Mouse (Mus musculus): Measurements from ENCODE around the gene Olfr1417.
"Not testable (repeated sequence)": the region's sequence is repeated elsewhere in the genome, so short reads cannot be mapped to it uniquely, and the experiment has no call there.

Gene Olfr1417

DNA sequence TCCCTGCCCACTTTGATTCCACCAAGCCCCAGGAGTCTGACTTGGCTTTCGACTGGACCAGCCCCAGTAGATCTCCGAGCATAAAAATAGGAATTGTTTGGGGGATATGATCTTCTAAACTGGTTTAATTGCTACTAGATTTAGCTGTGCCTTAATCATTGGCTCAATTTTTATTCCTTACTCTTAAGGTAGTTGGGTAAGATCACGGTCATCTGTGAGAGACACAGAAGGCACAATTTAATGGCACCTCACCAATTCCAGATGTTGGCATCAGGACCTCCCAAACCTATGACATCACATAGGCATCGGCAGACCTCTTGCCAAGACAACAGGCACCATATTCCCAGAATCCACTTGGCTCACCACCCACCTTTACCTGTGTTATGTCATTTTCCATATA is at the start of gene Olfr1417:
Olfr1417 (minus strand) TSS at position 101 of the 400 bp plus-strand sequence.
- no peak for DNase-seq

- DNase-seq, result no peak
Measured at GRCm38 (mm10) chr19:11886265-11886664, 47.2 kb upstream of the Olfr1417 start, which contains the start of gene Olfr1420. Gene Olfr1420 (plus strand): TSS chr19:11886565.

- not testable (repeated sequence) for DNase-seq
Measured at GRCm38 (mm10) chr19:11878404-11878803, 39.4 kb upstream of the Olfr1417 start.

GRCm38 (mm10) chr19:11875006-11875405 is 36.0 kb upstream of the Olfr1417 start, which contains the start of gene Olfr1419:
Gene Olfr1419 (minus strand): TSS chr19:11875106.
- no peak for DNase-seq

- no peak for DNase-seq
Measured at GRCm38 (mm10) chr19:11867837-11868236, 28.8 kb upstream of the Olfr1417 start.

DNA sequence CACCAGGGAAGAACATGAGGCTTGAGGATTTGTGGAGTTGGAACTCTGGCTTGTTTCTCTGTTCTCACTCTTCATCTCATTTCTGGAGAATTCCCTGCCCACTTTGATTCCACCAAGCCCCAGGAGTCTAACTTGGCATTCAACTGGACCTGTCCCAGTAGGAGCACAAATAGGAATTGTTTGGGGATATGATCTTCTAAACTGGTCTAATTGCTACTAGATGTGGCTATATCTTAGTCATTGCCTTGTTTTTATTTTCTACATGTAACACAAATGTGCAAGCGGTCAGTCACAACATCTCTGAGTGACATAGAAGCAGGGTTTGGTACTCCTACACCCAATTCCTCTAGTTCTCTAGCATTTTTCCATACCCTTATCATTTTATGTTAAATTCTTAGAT is 21.9 kb upstream of the Olfr1417 start, which contains the start of gene Olfr1418:
Olfr1418 (minus strand) TSS at position 101 of the 400 bp plus-strand sequence.
- DNase-seq, result no peak

DNA sequence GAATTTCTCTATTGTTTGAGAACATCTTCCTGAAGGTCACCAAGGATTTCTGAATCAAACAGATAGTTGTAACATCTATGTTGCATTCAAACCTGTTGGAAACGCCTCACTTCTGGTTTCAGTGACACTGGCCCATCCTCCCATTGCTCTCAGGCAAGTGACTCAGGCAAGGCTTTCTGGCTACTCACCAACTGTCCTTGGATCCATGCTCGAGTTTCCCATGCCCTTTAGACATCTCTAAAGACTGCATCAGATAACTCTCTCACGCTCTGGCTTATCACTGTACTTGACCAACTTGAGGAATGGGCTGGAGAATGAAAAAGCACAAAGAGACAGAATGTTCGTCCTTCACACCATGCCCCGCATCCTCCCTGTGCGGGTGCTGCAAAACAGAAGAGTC is 17.5 kb upstream of the Olfr1417 start:
- DNase-seq, result no peak

- DNase-seq, result no peak
Measured at GRCm38 (mm10) chr19:11854821-11855220, 15.8 kb upstream of the Olfr1417 start.

DNA sequence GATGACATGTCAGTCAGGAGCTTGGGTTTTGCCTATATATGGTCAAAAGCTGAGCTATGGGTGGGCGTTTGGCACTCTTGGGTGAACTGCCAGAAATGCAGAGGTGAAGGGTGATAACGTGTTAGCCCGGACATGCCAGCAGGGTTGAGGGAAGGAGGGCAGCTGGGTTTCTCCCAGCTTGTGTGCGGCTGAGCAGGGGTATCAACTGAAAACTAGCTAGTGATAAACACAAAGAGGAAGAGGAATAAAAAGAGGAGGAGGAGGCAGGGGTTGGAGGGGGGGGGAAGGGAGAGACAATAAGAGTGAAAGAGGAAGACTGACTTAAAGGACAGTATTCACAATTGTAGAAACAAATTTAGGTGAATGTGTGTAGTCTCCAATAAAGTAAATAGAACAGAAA is 13.6 kb upstream of the Olfr1417 start:
- no peak for DNase-seq

DNA sequence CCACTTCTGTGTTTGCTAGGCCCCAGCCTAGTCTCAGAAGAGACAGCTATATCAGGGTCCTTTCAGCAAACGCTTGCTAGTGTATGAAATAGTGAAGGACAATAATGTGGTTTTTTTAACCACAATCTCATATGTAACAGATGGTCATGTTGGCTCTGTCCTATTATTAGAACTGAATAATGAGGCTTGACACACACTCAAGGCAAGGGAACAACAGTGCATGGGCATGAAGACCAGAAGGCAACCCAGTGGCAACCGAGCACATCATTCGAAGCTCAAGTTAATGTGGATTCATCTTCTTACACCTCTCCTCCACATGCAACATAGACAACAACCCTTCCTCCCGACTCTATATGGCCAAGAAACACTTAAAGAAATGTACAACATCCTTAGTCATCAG is 7.3 kb upstream of the Olfr1417 start:
- DNase-seq, result no peak

DNA sequence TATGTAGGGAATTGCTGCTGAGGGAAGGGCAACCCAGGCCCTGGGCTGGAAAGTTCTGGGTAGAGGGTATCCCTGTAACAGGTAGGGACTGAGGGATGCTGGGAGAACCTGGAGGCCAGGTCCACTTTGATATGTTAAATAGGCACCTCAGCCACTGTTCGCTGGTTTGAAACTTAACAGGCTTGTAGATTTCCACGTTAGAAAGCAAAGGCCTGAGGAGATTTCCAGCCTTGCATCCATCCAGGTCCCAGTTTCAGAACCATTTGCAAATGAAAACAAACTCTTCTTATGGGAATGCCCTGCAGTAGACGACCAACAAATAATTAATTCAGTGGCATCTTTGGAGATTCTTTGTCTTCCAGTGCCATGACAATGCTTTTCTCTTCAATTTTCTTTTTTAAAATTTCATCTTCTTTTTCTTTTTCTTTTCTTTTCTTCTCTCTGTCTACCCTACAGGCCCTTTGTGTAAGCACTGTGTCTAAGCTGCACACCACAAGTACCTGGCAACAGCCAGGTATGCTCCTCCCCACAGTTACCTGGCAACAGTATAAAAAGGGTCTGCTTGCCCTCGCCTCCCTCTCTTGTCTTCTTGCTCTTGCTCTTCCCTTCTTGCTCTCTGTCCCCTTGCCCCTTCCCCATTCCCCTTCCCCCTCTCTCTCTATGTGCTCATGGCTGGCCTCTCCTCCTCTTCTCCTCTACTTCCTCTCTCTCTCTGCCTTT is 15.5 kb downstream of the Olfr1417 start:
- DNase-seq, result no peak

DNA sequence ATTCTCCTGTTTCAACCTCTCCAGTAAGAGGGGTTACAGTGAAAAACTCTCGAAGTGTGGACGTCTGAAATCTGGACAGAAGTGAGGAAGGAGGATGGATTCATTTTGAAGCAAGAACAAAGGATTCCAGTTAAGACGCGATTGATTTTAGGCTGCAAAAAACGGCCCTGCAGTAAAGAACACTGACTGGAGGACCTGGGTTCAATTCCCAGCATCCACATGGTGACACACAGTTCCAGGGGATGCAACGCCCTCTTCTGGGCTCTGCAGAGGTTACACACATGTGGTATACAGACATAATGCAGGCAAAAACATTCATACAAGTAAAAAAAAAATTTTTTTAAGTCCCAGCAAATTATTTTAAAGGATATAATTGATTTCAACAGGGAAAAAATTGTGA is 18.8 kb downstream of the Olfr1417 start:
- DNase-seq, result peak; percentile 23 to 54

DNA sequence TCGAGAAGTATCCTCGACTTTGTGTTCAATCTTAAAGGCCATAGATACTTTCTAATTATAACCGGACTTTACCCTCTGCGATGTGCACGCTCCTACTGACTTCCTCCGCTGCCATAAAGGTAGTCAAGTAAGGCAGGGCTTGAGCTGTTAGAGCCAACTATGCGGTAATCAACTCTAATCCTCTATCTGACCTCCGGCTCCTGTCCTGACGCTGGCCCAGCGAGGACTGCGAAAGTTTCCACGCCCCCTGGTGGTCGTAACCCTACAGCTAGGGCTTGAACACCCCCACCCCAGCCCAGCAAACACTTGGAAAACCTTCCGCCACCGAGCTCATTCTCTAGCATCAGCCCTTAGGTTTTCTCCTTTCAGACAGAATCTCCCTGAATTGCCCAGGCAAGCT is 19.2 kb downstream of the Olfr1417 start:
- DNase-seq, result peak; percentile 95

DNA sequence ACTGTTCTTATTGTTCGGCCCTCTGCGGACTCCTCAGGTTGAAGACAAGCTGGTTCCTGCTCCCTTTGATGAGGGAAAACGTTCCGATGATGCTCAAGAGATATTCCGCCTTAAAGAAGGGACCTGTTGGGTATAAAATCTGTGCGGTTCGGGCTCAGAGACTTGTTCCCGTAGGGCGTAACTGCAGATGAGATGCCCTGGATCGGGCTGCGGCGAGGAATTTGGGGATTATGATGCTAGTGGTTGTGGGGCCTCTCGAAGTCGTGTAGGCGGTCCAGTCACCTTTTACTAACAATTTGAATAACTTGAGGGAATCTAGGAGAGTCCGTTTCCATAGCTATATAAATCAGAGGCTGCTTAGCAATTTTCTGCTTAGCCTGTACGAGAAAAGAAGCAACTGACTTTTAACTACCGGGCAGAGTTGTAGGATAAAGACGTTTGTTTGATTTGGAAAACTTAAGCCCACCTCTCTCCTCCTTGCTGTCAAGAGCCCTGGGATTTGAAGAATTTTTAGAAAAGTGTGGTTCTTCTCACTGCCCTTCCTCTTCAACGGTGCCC is 19.8 kb downstream of the Olfr1417 start, which contains the start of gene Stx3:
Stx3 (minus strand) TSS at position 261 of the 558 bp plus-strand sequence.
- no peak for DNase-seq

GRCm38 (mm10) chr19:11818199-11819142 is 20.5 kb downstream of the Olfr1417 start:
- DNase-seq, result peak; percentile 75 to 83

DNA sequence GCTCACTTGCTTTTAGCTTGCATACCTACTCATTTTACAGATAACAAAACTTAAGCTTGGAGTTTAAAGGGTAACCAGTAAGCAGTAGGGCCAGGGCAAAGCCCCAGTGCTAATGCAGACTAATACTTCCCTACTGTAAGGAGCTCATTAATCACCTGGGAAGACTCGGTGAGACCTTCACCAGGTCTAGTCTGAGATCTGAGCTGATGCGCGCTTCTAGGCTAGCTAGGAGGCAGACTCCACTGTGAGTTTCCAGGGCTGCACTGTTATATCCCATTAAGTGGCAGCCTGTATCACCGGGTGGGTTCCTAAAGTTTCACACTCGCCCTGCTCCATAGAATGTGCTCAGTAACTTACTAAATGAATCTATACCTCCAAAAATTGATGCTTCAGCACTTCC is 21.4 kb downstream of the Olfr1417 start:
- DNase-seq, result peak in 1 of 2 experiments; percentile 6

GRCm38 (mm10) chr19:11816706-11817105 is 22.3 kb downstream of the Olfr1417 start:
- peak in 1 of 2 experiments; percentile 9 for DNase-seq

- DNase-seq, result peak; percentile 16 to 50
Measured at GRCm38 (mm10) chr19:11814742-11815333, 24.2 kb downstream of the Olfr1417 start.

- peak; percentile 27 to 42 for DNase-seq
Measured at GRCm38 (mm10) chr19:11813649-11814048, 25.4 kb downstream of the Olfr1417 start.

DNA sequence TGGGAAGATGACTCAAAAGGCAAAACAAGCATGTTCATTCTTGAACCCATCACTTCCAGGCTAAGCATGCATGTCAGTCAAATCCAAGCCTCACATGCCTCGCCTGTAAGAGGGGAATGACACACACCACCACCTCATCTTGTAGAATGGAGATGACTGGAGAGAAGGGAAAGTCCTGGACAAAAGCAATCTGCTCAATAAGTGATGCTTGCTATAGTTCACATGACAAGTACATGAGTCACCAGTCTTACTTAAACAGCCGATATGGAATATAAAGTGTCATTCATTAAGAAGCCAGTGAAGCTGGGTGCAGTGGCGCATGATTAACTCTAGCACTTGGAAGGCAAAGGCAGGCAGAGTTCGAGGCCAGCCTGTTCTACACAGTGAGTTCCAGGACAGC is 25.9 kb downstream of the Olfr1417 start:
- DNase-seq, result no peak

DNA sequence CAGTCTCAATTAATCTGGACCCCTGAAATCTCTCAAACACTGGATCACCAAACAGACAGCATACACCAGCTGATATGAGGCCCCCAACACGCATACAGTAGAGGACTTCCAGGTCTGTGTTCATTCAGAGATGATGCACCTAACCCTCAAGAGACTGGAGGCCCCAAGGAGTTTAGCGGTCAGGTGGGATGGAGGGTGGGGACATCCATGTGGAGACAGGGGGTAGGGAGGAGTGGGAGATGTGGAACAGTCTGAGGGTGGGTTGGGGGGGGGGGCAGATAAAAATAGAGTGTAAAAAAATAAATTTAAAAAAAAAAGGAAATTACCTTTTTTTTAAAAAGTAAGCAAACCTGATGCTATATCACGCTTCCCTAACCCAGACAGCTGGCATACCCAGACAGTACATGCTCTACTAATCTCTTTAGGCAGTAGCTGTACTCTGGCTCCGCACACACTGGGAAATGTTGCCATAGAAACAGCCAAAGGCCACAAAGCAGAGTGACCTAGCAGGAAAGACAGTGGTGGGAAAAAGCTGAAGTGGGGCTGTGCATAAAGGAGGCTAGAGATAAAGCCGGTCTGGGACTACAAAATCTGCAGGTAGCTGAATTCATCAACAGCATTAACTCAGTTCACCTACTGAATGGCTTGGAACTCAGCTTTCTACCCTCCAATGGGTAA is 27.2 kb downstream of the Olfr1417 start:
- peak; percentile 41 to 54 for DNase-seq

GRCm38 (mm10) chr19:11810856-11811255 is 28.2 kb downstream of the Olfr1417 start:
- DNase-seq, result peak; percentile 31 to 43
